Mouse (Mus musculus) mouse embryonic stem cell (cell line): ENCODE results near the gene Afap1.

Experiments
- in situ Hi-C, 2 experiments: fragments of 300-500 bp; cut with MboI; formaldehyde crosslinking; loops; 1 replicate in 1 of 2; 3 replicates in 1 of 2; pipeline ENCODE4 v1.14.3; 2019 to 2020; ENCODE audit warnings: low sequenced_read_pairs in 2 of 2, low pct_unique_long_range_greater_than_20kb in 1 of 2, mixed read lengths in 1 of 2; ENCODE audit not compliant: unreplicated experiment in 1 of 2

Afap1 gene

DNA sequence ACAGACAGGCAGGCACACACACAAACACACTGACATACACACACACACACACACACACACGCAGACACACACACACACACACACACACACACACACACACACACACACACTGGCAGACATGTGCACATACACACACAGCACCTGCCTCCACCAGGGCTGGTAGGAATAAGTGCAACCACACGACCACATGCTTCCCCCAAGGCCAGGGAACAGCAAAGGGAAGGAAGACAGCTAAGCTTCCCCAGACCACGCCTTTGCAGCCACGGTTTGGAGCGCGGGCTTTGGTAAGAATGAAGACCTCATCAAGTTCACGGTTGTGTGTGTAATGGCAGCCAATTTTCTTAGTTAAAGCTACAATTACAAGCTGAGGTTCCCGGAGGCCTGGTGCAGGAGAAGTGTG, 67.0 kb downstream of the Afap1 start:
- in situ Hi-C loops: no loop called here

DNA sequence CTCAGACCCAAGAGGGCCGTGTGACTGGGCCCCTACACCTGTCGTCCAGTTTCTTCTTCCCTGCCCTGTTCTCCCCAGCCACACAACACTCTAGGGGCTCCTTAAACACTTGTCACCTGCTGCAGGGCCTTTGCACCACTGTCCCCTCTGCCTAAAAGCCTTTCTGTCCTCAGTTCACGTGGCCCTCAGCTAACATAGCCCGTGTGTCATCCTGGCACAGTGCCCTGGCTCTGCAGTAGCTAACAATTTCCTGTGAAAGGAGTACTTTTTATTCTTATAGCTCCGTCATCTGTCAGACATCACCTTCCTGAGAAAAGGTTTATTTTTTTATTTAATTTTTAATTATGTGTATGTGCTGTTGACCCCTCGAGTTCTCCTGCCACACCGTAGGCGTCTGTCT, 68.2 kb downstream of the Afap1 start:
- in situ Hi-C loops: no loop called here

DNA sequence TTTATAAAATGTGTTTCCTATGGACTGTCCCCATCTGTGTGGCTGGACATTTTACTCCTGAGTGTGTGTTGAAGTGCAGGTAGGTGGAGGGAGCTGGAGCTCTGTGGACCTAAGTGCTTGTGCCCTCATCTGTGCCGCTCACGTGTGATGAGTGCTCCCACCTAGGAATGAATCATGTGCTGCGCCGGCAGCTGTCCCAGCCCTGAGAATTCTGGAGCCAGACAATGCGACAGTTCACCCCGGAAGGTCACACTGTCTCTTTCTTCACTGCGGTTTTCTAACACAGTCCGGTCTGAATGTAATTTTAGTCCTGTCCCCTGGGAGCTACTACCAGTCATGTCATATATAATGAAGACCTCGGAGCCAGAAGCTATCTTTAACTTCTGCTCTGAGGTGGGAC, 70.5 kb downstream of the Afap1 start:
- in situ Hi-C loops: no loop called here

DNA sequence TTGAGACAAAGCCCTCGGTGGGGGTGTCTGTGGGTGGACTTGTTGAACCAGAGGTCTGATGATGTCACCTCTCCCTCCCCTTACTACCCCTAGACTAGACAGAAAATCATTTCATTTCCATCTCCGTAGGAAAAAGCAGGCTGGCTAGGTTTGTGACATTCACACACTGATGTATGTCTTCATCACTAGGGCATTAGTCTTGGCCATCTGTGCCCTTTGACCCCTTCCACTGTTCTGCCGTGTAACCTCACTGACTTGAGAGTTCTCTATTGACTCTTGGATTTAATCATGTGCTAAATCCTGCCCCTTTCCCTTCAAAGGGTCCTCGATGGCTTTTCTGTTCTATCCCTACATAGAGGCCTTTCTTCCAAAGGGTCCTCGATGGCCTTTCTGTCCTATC, 71.9 kb downstream of the Afap1 start:
- in situ Hi-C loops: no loop called here

- in situ Hi-C loops: loop anchor here in 1 of 2 experiments (5.0 kb wide), 1 partner anchor 83 kb away; no protein-coding TSS in a partner anchor
Observed at GRCm38 (mm10) chr5:35969857-35970256, 76.7 kb downstream of the Afap1 start.

DNA sequence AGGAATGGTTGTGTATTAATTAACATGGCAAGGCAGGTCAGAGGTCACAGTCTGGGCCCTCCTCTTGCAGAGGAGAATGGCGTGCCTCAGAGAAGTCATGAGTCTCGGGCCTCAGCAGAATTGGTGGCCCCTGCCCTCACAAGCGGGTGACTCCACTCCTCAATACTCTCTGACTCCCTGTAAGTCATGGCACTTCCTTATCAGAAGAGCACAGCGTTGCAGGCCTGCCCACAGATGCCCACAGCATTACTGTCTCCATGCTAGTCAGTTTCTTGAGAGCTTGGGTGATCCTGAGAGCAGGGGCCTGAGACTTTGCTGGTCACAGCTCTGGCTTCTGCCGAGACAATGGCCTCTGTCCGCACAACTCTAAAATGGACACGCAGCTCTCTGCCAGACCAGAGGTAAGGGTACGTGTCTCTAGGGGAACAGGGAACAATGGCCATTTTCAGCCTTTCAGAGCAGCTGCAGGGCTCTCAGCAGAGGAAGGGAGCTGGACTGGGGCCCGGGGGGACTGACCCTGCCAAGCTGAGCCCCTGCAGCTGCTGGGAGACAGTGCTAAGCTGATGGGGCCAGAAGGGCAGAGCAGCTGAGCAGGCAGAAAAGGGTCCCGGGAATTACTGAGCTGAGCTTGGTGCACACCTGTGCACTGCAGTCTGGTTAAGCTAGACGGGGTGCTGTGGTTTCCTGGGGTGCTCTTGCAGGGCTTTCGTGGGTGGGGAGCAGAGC, 77.4 kb downstream of the Afap1 start:
- in situ Hi-C loops: loop anchor here in 1 of 2 experiments (5.0 kb wide), 1 partner anchor 83 kb away; no protein-coding TSS in a partner anchor

- in situ Hi-C loops: loop anchor here in 1 of 2 experiments (5.0 kb wide), 1 partner anchor 85 kb away; no protein-coding TSS in a partner anchor
Observed at GRCm38 (mm10) chr5:35971841-35972578, 78.9 kb downstream of the Afap1 start.

DNA sequence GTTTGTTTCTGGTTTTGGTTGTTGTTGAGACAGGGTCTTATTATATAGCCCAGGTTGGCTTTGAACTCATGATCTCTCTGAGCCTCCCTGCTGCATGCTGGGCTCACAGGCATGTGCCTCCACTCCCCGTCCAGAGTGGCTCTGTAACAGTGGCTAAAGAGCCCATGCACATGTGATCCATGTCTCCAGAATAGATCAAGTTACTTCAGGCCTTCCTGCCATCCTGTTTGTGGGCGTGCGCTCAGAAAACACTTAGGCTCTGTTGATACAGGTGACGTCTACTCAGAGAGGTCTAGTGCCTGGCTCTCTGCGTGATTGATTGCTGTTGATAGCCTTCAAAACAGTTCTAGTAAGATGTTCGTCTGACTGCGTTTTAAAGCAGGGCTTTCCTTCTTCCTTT, 79.6 kb downstream of the Afap1 start:
- in situ Hi-C loops: loop anchor here in 1 of 2 experiments (5.0 kb wide), 1 partner anchor 85 kb away; no protein-coding TSS in a partner anchor

DNA sequence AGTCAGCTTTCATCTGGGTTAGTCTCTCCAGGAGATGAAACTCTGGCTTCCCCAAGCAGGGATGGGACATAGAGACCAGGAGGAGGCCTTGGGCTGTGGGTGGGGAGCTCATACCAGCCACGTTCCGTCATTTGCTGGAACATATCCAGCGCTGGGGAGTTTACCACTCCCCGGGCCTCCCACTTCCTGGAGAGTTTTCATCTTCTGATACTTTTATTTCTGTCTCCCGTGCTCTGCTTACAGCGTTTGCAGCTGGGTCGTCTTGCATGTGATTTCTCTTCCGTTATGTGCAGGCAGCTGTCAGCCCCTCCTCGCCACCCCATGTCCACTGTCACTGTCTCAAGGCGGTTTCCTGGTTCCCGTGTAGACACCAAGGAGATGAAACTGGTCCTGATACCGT, 80.7 kb downstream of the Afap1 start:
- in situ Hi-C loops: loop anchor here in 1 of 2 experiments (5.0 kb wide), 1 partner anchor 86 kb away; no protein-coding TSS in a partner anchor

- in situ Hi-C loops: loop anchor here in 1 of 2 experiments (5.0 kb wide), 1 partner anchor 87 kb away; no protein-coding TSS in a partner anchor
Observed at GRCm38 (mm10) chr5:35974265-35974664, 81.1 kb downstream of the Afap1 start.

DNA sequence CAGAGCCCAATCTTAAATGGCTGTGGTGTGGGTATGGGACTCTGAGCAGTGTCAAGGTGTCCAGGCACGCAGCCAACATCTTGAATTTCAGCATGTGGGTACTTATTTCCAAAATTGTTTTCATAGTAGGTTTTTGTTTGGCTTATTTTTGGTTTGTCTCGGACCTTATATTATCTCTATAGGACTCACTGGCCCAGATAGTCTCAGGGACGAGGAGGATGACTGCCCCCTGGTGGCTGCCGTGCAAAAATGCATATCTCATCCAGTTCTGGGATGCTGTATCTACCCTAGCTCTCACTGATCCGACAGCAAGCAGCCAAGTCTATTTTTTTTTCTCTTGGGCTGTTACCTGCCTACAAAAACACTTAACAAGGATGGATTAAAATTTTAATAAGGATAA, 82.6 kb downstream of the Afap1 start:
- in situ Hi-C loops: loop anchor here in 1 of 2 experiments (5.0 kb wide), 1 partner anchor 88 kb away; no protein-coding TSS in a partner anchor

DNA sequence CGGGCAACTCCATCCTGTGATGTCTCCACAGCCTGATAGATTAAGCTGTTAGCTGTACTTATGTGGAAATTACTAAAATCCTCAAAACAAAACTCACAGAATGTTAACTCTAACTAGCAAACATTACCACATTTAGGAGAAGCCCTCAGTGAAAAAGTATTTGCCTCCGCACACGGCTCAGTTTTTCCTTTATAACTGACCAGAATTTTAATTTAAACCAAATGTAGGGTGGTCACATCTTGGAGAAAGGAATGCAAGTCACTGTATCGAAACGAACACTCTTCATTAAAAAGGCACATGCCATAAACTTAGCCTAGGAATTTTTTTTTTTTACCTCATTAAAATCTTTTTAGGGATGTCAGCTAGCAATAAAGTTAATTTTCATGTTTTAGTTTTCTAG, 87.4 kb downstream of the Afap1 start:
- in situ Hi-C loops: no loop called here

DNA sequence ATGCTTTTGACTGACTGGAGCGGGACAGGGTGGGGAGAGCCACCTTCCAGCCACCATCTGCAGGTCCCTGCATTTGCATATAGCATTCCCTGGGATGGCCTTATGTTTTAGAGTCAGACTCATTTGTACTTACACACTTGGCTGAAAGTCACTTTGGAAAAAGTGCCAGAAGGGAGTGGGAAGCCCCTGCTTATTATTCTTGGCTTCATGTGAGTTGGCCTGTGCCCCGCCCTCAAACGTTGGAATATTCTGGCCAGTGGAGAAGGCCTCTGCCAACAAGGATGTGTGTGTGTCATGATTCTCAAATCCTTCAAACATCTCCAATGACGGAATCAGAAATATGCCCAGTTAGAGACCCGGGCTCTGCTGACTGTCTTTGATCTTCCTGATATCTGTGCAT, 88.2 kb downstream of the Afap1 start:
- in situ Hi-C loops: no loop called here

DNA sequence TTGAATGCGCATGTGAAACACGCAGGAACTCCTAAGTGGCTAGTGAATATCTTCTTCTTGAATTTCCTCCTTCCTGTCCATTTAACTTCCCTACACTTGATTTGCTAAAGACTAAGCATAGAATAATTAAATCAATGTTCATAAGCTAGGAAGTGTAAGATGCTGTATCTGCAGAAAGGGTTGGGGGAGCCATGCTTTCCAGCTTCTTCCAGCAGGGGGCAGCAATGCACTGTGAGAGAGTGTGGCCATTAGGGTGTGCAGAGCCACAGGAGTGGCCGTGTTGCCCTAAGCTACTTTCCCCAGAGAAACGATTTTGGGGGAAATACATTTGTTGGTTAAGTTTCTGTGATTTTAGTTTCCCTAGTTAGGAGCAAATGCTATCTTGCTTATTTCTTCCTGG, 88.9 kb downstream of the Afap1 start:
- in situ Hi-C loops: no loop called here

GRCm38 (mm10) chr5:35985611-35986010, 92.5 kb downstream of the Afap1 start:
- in situ Hi-C loops: no loop called here

GRCm38 (mm10) chr5:35988085-35988484, 95.0 kb downstream of the Afap1 start:
- in situ Hi-C loops: no loop called here

GRCm38 (mm10) chr5:35989506-35989905, 96.4 kb downstream of the Afap1 start:
- in situ Hi-C loops: no loop called here

- in situ Hi-C loops: no loop called here
Observed at GRCm38 (mm10) chr5:35989986-35990735, 97.0 kb downstream of the Afap1 start.

DNA sequence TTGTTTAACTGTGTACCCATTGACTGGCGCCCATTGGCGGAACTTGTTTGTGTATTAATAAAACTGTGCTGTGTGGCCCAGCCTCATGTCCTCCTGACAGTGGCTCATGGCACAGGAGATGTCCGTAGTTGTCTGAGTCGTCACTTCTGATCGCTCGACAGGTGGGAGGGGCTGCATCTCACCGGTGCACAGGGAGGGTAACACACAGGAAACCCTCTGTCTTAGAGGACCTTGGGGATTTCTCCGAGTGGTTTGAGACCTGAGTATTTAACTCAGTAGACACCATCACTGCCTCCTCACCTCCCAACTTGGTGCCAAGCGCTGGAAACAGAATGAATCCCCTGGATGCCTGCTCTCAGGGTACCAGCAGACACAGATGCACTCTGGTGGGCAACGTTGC, 110.7 kb downstream of the Afap1 start:
- in situ Hi-C loops: no loop called here
